Mouse (Mus musculus): ENCODE data around the gene Slc35b1.

The Slc35b1 gene

DNA sequence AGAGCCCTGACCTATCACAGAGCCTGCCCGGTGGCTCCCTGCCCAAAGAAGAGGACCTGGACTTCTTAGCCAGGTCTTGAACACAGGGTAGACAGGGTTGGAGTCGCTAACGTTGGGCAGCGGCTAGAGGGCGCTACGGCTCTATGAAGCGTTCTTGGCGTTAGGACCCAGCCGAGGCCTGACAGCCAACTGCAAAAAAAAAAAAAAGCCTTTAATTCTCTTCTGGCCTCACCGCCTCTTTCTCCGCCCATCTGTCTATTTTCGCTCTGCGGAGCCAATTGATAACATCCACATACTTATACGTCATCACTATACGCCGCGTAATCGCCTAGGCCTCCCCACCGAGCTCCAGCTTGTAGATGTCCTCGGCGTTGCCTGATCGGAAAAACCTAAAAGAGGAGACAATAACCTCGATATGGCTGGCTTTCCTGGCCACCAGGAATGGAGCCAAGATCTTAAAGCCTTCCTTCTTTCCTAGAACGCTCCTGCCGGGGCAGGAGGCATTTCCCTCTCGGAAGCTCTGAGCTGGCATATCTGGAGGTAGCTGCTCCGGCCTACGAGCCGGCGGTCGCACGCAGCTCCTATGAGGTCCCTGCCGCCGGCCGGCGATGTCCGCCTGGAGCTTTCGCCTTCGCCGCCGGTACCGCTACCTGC lies at the start of gene Slc35b1:
TSS of gene Slc35b1 (plus strand) at position 374 of the 654 bp plus-strand sequence.
- peak; percentile 89 to 92 for DNase-seq (ENCODE audit: low read depth in 2 of 2, low spot score in 2 of 2)

DNA sequence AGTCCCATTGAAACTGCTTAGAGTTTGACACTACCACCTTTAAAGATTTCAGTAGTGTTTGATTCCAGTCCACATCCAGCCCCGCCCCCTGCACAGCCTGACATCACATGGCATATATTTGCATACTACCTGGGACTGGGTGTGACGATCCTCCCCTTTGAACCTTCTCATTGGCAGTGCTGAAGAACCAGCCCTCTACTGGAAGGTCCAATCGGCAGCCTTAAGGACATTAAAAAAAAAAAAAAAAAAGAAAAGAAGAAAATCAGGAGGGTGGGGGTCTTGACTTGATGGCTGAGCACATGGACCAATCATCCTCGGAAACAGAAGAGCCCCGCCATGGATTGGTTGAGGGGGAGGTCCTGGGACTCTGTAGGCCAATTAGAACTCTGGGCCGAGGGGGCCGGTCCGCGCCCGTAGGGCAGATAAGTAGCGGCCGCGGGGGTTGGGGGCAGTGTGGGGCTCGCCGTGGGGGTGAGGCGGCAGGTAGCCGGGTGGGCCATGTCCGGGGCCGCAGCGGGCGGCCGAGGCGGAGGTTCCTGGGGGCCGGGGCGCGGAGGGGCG lies 47.8 kb upstream of the Slc35b1 start, which contains the start of gene Fam117a:
TSS of gene Fam117a (plus strand) at position 451 of the 561 bp plus-strand sequence.
- peak; percentile 81 to 86 for DNase-seq (ENCODE audit: low read depth in 2 of 2, low spot score in 2 of 2)

DNA sequence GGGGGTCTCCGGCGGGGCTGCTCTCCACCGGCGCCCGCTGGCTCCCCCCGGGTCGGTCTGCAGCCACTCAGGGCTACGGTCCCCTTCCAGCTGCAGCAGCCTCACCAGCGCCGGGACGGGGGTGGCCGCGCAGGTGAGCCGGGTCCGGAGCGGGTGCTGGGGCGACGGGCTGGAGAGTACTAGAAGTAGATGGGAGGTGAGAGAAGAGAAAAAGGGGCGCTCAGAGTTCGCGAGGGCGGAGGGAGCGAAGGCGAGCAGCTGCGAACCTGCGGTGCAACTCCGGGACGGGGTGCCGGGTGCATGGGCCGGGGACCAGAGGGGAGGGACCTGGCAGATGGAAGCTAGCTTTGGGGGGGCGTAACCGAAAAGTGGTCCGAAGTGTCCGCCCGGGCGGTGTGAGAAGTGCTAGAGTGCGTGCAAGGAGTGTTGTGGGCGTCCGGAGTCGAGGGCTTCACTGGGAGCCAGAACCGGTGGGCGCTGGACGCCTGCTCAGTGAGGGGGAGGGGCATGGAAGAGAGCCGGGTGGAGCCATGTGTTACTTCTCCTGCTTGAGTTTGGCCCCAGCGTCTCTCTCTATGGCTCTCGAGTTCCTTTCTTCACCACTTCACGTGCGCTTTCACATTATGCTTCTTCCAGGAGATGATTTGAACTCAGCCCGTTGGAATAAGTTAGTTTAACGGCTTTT lies 47.2 kb upstream of the Slc35b1 start:
- DNase-seq (ENCODE audit: low read depth in 2 of 2, low spot score in 2 of 2) = peak; percentile 60 to 63

DNA sequence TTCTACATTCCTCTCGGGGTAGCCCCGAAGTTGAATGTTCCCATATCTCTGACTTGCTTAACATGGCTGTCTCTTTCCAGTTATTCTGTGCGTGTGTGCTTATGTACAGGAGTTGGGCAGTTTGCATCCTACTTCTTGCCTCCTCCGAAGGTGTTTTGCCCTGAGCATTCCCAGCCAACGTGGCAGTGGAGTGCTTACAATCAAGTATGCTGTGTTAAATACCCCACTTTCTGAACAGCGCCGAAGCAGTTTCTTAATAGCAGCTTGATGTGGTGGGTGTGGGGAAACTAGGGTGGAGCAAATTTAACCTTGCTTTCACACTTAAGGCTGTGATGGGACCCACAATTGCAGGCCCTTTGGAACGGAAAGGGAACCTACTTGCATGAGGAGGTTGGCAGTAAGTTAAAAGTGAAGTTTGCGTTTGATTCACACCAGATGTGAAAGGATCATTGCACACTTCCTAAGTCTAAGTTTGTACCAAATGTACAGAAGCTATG lies 46.6 kb upstream of the Slc35b1 start:
- DNase-seq (ENCODE audit: low read depth in 2 of 2, low spot score in 2 of 2) = peak in 1 of 2 experiments; percentile 44

DNA sequence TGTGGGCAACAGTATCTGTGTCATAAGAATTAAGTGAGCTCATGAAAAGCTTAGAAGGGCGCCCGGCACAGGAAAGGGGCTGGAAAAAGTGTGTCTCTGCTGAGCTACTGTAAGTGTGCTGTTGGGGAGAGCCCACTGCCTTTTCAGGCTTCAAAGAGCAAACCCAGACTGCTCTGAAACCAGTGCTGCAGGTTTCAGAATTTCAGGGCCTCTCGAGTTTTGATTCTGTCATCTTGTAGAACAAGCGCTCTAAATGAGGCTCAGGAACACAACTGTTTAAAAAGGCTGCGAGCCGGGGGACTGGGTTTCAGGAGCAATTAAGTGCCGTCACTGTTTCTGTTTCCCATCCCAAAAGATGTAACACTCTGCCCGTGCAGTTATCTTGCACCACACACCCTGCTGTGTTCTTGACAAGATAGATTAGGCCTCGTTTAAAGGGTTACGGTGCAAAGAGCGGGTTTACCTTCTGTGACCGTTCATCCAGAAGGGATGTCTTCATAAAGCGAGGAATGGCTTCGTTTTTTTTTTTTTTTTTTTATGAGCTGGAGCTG lies 44.9 kb upstream of the Slc35b1 start:
- DNase-seq (ENCODE audit: low read depth in 2 of 2, low spot score in 2 of 2) = no peak

DNA sequence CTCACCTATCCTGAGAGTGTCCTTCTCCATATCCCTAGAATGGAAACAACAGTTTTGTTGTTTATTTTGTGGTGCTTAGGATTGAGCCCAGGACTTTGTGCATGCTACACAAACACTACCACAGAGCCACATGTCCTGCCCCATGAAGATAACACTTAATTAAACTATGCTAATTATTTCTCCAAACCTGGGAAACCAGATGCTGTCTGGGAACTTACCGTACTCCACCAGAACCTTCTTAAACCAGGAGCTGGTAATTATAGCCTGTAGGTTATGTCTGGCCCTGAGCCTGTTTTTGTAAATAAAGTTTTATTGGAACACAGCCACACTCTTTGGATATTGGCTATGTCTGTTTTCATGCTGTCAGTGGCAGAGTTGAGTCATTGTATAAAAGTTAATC lies 44.2 kb upstream of the Slc35b1 start:
- no peak for DNase-seq (ENCODE audit: low read depth in 2 of 2, low spot score in 2 of 2)

DNA sequence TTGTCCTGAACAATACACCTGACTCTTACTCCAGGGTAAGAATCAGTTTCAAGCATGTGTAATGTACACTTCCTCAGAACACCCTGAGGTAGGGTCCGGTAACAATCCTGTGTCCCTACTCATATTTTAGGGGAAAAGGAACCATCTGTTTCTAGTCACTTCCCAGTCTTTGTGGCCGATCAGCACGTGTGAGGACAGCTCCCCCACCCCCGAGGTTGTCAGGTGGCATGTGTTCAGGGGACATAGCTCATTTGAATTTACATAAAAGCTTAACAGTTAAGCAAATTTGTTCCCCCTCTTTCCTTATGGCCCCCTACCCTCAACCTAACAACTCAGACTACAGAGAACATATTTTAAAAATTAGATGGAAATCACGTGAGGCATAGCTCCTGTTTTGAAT lies 43.8 kb upstream of the Slc35b1 start:
- no peak for DNase-seq (ENCODE audit: low read depth in 2 of 2, low spot score in 2 of 2)

DNA sequence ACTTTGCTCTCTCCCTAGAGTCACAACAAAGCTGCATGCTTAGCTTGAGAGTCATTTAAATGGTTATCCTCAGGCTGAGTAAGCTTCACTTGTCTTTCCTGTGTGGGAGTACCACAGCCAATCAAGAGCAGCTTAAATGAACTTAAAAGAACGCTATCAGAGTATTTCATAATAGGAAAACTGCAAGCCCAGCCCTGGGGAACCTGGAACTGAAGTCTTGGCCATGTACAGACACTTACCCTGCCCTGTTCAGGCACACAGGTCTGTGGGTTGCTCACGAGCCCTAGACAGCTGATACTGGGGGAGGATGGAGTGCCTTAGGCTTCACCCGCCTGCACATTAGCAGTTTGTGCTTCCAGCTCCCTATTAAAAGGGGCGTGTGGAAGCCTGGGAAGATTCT lies 41.3 kb upstream of the Slc35b1 start:
- no peak for DNase-seq (ENCODE audit: low read depth in 2 of 2, low spot score in 2 of 2)

DNA sequence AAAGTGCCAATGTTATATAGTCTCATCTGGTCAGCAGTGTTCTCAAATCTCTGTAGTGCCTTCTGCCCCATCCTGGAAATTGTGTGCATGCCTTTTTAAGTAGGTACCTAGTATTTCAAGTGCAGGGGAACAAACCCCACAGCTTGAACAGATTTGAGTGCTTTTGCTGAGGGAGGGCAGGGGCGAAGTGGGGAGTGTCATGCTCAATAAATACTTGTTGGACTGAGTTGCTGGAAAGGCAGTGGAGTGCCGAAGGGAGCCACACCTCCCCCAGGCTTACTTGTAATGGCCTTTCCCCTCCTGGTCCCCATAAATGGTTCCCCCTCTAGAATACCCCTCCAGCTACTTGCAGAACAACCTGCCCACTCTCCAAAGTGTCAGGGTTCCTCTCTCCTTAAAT lies 40.3 kb upstream of the Slc35b1 start:
- DNase-seq (ENCODE audit: low read depth in 2 of 2, low spot score in 2 of 2) = no peak

DNA sequence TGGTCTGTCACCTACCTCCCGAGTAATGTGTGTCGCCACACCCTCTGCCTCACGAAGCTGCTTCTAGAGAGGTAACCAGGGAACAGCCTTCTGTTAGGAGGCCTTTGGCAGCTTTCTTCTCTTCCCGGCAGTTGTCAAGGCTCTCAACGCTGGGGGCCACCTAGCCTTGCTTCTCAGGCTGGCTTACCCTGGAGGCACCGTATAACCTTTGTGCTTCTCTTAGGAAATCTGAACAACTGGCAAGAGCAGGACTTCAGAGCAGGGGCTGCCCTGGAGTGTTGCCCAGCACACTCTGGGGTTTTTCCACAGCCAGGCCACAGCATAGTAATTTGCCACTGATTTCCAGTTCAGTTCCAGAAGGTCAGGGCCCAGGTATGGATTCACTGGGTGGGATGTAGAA lies 34.2 kb upstream of the Slc35b1 start:
- no peak for DNase-seq (ENCODE audit: low read depth in 2 of 2, low spot score in 2 of 2)

DNA sequence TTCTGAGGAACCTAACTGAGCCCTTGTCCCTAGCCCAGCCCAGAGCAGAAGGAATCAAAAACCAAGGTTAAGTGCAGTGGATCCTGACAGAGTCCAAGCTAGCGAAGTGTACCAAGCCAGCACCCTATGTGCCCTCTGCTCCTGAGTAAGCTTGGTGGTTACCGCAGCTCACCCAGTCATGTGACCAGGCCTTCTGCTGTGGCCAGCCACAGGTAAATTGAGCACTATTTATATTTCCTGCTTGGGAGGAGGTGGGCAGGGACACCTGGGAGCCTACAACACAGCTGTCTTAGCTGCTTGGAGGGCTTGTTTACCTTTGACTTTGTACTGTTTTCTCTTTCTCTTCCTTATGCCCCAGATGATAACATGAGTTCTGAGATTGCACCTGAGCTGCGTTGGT lies 33.5 kb upstream of the Slc35b1 start:
- DNase-seq (ENCODE audit: low read depth in 2 of 2, low spot score in 2 of 2) = peak in 1 of 2 experiments; percentile 32

DNA sequence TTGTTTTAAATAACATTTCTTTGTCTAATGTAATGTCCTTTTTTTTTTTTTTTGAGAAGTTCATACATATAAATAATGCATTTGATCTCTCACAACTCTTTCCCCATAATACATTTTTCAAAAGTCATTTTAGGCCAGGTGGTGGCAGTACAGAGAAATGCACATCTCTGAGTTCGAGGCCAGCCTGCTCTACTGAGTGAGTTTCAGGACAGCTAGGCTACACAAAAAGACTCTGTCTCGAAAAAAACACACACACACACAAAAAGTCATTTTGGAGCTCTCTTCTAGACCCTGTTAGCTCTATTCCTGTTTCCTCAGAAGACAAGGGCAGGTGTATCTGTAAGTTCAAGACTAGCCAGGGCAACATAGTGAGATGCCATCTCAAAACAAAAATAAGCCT lies 31.8 kb upstream of the Slc35b1 start:
- DNase-seq (ENCODE audit: low read depth in 2 of 2, low spot score in 2 of 2) = no peak

DNA sequence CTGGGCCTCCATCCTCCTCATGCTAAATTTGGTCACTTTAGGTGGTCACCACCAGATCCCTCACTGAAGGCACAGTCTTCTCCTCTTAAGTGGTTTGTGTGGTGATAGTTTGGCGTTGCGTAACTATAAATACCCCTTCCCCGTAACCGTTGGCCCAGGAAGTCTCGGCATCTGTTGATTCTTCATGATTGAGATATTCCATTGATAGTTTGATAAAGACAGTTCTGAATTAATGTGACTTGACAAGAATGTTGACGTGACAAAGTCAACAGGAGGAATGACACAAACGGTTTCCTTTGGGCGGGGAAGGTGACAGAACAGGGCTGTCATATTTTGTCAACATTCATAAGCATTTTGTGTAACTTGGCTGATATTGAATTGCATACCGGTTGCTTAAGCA lies 31.3 kb upstream of the Slc35b1 start:
- no peak for DNase-seq (ENCODE audit: low read depth in 2 of 2, low spot score in 2 of 2)

DNA sequence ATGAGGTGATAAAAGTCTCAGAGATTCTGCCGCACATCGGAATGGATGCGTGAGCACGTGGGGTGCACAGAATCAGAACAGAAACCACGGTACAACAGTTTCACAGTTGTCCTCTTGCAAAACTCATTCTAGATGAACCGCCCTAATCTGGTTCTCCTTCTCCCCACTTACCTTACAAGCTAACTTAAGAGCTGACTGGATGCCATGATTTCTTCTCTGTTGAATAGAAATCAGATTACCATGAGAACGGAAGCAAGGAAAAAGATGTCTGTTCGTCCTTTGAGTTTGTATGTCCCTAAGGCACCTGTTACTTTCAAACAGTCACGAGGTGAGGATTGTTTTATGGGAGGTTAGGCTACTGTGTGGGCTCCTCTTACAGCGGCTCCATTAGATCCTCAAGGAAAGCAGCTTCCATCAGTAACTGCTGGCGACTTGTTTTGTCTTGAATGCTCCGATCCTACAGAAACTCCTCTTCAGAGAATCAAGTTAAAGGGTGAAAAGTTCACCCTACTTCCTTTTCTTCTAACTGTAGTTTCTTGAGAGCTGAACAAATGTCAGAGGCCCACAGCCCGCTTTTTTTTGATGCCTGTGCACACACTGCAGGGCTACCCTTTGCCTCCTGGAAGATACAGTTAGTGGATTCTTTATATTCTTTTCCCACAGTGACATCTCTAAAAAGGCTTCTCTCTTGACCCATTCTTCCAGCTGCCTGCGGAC lies 30.1 kb upstream of the Slc35b1 start:
- no peak for DNase-seq (ENCODE audit: low read depth in 2 of 2, low spot score in 2 of 2)

DNA sequence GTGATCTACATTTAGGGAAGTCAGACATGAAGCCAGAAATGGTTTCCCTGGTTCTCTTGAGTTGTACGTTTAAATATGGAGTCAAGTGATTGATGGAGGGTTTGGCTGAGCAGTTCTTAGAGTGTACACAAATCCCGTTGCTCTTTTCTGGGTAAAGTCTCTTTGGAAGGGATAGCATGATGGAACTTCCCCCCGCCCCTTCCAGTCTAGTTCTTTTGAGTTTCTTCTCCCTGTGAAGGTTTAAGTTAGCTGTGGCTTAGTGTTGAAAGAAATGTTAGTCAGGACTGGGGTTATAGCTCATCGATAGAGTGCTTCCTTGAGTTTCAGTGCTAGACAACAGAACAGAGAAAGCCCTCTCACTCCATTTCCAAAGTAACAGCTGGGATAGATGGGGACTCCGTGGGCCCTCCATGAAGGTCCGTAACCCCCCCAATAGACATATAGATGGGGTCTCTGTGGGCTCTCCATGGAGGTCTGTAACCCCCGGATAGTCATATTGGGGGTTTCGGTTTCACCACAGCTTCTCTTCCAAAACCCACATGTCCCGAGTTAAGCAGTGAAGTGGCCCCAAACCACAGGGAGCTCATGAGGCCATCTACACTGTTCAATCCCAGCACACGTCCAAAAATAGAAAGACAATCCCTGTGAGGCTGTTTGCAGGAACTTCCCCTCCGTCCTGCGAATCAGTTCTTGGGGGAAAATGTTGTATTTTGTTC lies 29.4 kb upstream of the Slc35b1 start:
- no peak for DNase-seq (ENCODE audit: low read depth in 2 of 2, low spot score in 2 of 2)

DNA sequence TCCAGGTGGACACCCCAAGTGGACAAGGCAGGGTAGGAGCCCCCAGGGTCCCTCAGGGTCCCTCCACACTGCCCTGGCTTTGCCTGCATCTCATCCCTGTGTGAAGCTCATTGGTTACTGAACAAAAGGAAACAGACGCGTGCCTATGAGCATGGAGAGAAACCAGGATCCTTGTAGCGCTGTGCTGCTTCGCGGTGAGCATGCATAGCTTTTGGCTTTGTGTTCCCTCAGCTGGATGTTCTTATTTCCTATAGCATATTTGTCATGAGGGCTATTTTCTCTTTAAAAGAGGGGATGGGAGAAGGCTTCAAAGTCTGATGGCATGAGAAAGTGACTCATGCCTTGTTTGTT lies 28.9 kb upstream of the Slc35b1 start:
- DNase-seq (ENCODE audit: low read depth in 2 of 2, low spot score in 2 of 2) = no peak

DNA sequence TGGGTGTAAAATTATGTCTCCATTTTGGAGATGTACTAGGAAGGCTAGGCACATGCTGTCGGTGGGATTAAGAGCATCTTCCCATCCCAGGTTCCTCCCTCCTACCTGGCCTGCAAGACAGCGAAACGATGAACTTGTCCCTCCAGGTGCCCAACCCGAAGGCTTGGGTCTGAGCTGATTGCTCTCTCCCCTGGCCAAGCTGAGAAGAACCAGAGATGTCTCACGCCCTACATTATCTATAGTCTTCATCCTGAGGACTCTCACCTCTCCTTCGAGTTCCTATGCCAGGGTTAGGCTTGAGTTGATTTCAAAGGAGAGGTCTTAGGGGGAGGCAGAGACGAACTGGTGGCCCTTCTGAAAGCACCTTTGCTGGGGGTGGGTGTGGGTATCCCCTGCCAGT lies 28.5 kb upstream of the Slc35b1 start:
- DNase-seq (ENCODE audit: low read depth in 2 of 2, low spot score in 2 of 2) = no peak

DNA sequence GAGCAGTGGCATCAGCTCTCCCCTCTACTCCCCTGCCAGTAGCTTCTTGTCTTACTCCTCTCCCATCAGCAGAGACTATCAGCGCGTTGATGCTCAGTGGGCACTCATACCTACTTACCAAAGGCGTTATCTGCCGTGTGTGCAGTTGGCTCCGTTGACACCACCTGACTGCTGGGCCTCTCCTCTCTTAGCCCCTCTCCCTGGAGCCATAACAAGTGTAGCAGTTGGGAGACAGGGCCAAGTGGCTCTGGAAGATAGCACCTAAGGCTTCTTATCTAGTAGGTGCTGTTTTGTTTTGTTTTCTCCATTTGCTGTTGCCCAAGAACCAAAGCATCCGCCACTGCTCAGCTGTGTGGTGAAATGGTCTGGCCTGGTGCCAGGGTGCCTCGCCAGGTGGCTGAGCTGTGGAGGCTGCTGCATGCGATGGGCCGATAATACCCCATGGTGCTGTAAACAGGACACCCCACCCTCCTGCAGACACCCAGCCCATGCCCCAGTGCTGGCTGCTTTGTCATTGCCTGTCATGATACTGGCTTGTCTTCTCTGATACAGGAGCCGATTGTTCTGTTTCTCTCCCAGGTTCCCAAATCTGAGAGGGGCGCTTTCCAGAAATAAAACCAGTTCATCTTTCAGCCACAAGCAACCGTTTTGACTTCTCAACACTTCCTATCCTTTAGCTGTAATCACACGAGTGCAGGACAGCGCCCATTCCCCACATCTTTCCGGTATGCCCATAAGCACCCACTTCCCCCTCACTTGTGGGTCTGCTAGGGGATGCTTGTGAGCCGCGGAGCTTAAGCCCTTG lies 27.8 kb upstream of the Slc35b1 start:
- DNase-seq (ENCODE audit: low read depth in 2 of 2, low spot score in 2 of 2) = peak; percentile 91 to 95

DNA sequence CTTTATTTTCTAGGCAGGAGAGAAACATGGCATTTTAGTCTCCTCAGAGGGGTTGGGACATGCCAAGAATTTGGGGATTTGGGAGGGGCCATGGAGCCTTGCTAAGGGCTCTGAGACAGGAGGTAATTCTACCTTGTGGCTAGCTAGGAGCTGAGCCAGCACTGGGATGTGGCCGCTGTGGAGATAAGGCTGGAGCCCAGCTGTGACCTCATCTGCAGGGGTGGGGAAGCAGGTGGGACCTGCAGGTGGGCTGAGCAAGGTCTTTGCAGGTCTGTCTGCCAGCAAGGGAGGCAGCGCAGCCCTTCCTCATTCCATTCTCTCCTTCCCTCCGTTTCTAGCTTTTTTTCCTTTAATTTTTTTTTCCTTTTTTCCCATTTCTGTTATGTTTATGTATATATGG lies 26.2 kb upstream of the Slc35b1 start:
- no peak for DNase-seq (ENCODE audit: low read depth in 2 of 2, low spot score in 2 of 2)

DNA sequence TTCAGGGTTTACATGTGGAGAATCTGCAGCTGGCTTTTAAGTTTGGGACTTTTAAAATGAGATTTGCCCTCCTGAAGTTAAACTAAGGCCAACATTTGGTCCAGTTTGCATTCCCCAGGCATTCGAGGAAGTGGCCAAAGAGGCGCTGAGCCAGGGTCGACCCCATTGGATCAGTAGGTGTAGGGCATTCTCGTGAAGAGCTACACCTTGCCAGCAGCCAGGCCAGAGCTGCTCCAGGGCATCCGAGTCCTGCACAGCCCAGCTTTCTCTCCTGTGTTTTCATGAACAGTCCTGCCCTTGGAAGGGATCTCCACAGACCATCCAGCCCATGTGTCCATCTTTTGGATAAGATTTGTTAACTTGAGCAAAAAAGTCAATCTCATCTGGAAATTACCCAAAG lies 20.1 kb upstream of the Slc35b1 start:
- DNase-seq (ENCODE audit: low read depth in 2 of 2, low spot score in 2 of 2) = no peak

All from CD8-positive naive resting alpha-beta T cell, adult 2 months (primary cell).